Mouse (Mus musculus) ES-Bruce4 (cell line): ENCODE results near the gene Hydin. TPM values are rescaled to one million over a fixed set of nuclear protein-coding genes. Genes with fewer than 3 reads are reported as not detected.
"Not testable (repeated sequence)": the region's sequence is repeated elsewhere in the genome, so short reads cannot be mapped to it uniquely, and the experiment has no call there.

Experiments used
- H3K27ac ChIP-seq: 2 replicates; pipeline ENCODE4 v1.5.1; 2012; ENCODE audit warnings: low read length, inconsistent platforms; ENCODE audit not compliant: insufficient read depth
- H3K27me3 ChIP-seq: 2 replicates; pipeline ENCODE4 v1.6.1; 2012; ENCODE audit warnings: mild to moderate bottlenecking, low read length, inconsistent platforms; ENCODE audit not compliant: control insufficient read depth, poor library complexity, insufficient read depth, severe bottlenecking
- H3K36me3 ChIP-seq: 2 replicates; pipeline ENCODE4 v1.6.1; 2012; ENCODE audit warnings: inconsistent platforms, mild to moderate bottlenecking, low read length, moderate library complexity; ENCODE audit not compliant: control insufficient read depth, poor library complexity, insufficient read depth, severe bottlenecking
- H3K4me1 ChIP-seq: one replicate; pipeline ENCODE4 v1.8.1; 2011; ENCODE audit warnings: low read length; ENCODE audit not compliant: control insufficient read depth, insufficient read depth
- H3K4me3 ChIP-seq: 2 replicates; pipeline ENCODE4 v1.5.1; 2011; ENCODE audit warnings: low read depth, mild to moderate bottlenecking, low read length
- H3K9ac ChIP-seq: 2 replicates; pipeline ENCODE4 v1.6.1; 2012; ENCODE audit warnings: low read depth, mild to moderate bottlenecking, inconsistent platforms; ENCODE audit not compliant: poor library complexity, severe bottlenecking
- H3K9me3 ChIP-seq: replicated peaks from 2 replicates; pipeline ENCODE4 v1.6.1; 2012; ENCODE audit warnings: mild to moderate bottlenecking, low read length, inconsistent platforms; ENCODE audit not compliant: control insufficient read depth, poor library complexity, insufficient read depth, severe bottlenecking
- CTCF ChIP-seq: IDR thresholded peaks from one replicate; pipeline ENCODE4 v1.8.1; 2011; ENCODE audit warnings: low read depth, low read length
- EP300 ChIP-seq: IDR thresholded peaks from 2 replicates; pipeline ENCODE4 v1.6.1; 2011; ENCODE audit warnings: low read depth, low read length; ENCODE audit not compliant: insufficient read depth
- POLR2A ChIP-seq: IDR thresholded peaks from one replicate; pipeline ENCODE4 v1.8.1; 2011; ENCODE audit warnings: low read length; ENCODE audit not compliant: insufficient read depth
- polyA plus RNA-seq: library from polyadenylated mRNA; stranded (reverse); fragments of >200 nt; gene quantifications from 2 replicates; pipeline ENCODE4 v1.2.4, GENCODE M21; 2011; ENCODE audit warnings: low read depth; ENCODE audit not compliant: missing spikeins, insufficient read depth, insufficient read length

Gene Hydin
- polyA plus RNA-seq, 1 experiment: 0.19 TPM

DNA sequence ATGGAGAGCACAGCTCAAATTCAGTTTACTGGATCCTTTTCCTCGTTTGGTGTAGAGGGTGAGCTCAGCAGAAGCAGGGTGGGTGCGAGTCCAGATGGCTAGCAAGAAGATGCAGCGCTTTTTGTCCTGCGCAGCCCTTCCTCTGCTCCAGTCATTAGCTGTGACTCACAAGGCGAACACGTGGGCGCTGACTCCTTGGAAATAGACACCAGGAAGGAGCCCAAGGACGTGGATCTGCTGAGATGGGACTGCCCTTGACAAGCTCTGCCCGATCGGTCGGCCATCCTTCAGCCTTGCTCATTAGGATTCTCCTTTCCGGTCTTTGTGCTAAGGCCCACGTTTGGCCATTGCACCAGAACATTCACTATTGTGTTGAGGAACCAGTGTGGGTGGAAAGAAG, 106.1 kb downstream of the Hydin start:
- H3K27me3 ChIP-seq: peaks cover 2% of the 10 kb centered on the region; the same call in 1 of the 2 replicates
- no peaks in the 10 kb centered on the region for H3K4me1 ChIP-seq
- no peak overlapping the region for H3K27ac ChIP-seq
- no peak overlapping the region for H3K4me3 ChIP-seq
- no peaks in the 10 kb centered on the region for H3K9me3 ChIP-seq
- no peaks in the 10 kb centered on the region for H3K36me3 ChIP-seq
- TF ChIP-seq POLR2A (no peak), CTCF (no peak), EP300 (no peak)
- no peak overlapping the region for H3K9ac ChIP-seq

DNA sequence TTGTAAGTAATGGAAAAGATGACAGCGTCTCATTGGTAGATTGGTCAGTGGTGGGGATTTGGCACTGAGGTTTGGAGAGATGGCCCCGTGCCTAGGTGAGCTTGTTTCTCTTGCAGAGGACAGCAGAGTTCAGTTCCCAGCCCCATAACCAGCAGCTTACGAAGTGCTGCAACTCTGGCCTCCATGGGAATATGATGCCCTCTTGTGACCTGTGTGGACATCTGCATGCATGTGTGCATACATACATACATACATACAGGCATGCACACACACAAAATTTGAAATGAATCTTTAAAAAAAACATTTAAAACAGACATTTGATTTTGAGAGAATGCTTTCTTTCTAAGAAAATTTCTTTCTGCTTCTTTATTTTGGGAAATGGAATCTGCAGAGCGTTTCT, 106.9 kb downstream of the Hydin start:
- no peaks in the 10 kb centered on the region for H3K36me3 ChIP-seq
- no peak overlapping the region for H3K4me3 ChIP-seq
- no peak for TF ChIP-seq CTCF
- TF ChIP-seq EP300: no peak
- no peak for TF ChIP-seq POLR2A
- peaks cover 2% of the 10 kb centered on the region; the same call in 1 of the 2 replicates for H3K27me3 ChIP-seq
- no peaks in the 10 kb centered on the region for H3K9me3 ChIP-seq
- no peak overlapping the region for H3K9ac ChIP-seq
- H3K4me1 ChIP-seq: no peaks in the 10 kb centered on the region
- no peak overlapping the region for H3K27ac ChIP-seq

DNA sequence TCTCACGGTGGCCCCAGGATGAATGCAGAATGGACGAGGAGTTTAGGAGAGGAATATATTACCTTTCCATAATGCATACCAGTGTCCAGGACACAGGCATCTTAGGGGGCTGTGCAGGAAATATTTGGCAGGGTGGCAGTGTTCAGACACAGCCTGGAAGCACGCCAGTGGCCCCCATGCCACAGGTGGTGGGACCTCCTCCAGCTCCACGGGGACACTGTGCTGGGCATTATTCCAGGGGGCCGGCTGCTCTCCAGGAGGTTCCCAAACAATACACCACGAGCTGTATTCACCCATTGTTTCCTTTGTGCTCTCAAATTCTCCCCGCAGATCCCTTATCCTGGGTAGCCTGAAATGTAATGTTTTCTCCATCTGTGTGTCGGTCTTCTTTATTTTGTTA, 116.0 kb downstream of the Hydin start:
- no peaks in the 10 kb centered on the region for H3K4me1 ChIP-seq

GRCm38 (mm10) chr8:110384632-110385031, 117.9 kb downstream of the Hydin start:
- H3K27me3 ChIP-seq, H3K4me3 ChIP-seq, H3K9me3 ChIP-seq, H3K36me3 ChIP-seq, H3K4me1 ChIP-seq, H3K9ac ChIP-seq, H3K27ac ChIP-seq: not testable (repeated sequence)

More for the DNA sequence above, 116.0 kb downstream of the Hydin start:
- peaks cover 1% of the 10 kb centered on the region; the same call in 1 of the 2 replicates for H3K27me3 ChIP-seq
- H3K9me3 ChIP-seq: no peaks in the 10 kb centered on the region
- no peaks in the 10 kb centered on the region for H3K36me3 ChIP-seq
- TF ChIP-seq POLR2A (no peak), CTCF (no peak), EP300 (no peak)
- H3K4me3 ChIP-seq: no peak overlapping the region
- H3K9ac ChIP-seq: no peak overlapping the region
- H3K27ac ChIP-seq: no peak overlapping the region

- TF ChIP-seq EP300: no peak
- no peak for TF ChIP-seq CTCF
- no peak for TF ChIP-seq POLR2A
- peaks cover 1% of the 10 kb centered on the region; the same call in 1 of the 2 replicates for H3K27me3 ChIP-seq
- H3K4me1 ChIP-seq: no peaks in the 10 kb centered on the region
- H3K36me3 ChIP-seq: no peaks in the 10 kb centered on the region
- H3K9me3 ChIP-seq: no peaks in the 10 kb centered on the region
- H3K27ac ChIP-seq: no peak overlapping the region
- no peak overlapping the region for H3K4me3 ChIP-seq
- H3K9ac ChIP-seq: no peak overlapping the region
Observed at GRCm38 (mm10) chr8:110395656-110396055, 128.9 kb downstream of the Hydin start.

DNA sequence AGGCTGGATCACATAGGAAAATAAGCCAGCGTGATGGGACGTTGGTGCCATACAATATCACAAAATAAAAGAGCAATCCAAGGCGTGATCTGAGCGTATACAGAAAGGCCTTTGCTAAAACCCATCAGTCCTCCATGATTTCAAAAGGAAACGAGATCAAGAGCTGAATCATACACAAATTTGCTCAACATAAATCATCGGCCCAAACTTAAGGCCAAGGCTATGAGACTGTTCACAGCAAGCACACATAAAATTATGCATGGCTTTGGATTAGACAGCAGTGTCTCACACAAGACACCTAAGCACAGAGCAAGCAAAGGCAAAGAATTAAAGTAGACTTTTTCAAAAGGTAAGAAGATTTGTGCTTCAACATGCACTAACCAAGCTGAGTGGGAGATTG, 133.8 kb downstream of the Hydin start:
- H3K27ac ChIP-seq: no peak overlapping the region
- H3K9me3 ChIP-seq: no peaks in the 10 kb centered on the region
- no peaks in the 10 kb centered on the region for H3K36me3 ChIP-seq
- H3K9ac ChIP-seq: no peak overlapping the region
- H3K27me3 ChIP-seq: peaks cover 1% of the 10 kb centered on the region; the same call in 1 of the 2 replicates
- no peaks in the 10 kb centered on the region for H3K4me1 ChIP-seq
- no peak overlapping the region for H3K4me3 ChIP-seq
- TF ChIP-seq CTCF (no peak), POLR2A (no peak), EP300 (no peak)
